Mouse (Mus musculus) adrenal gland, adult 8-10 months (tissue): Measurements from ENCODE around the gene Ifnk. TPM values are rescaled to one million over a fixed set of nuclear protein-coding genes. Genes with fewer than 3 reads are reported as not detected.

Source experiments
- DNase-seq: peaks from one replicate; pipeline ENCODE4 v3.0.0; 2022
- total RNA-seq, 4 experiments: library from RNA; stranded (reverse); gene quantifications; 2 replicates each; pipeline ENCODE4 v1.2.4; 2022

Gene Ifnk
- total RNA-seq, 4 experiments from 2014 or later: 0.38 TPM; not detected in 3

- DNase-seq: no peak
Observed at GRCm38 (mm10) chr4:35192725-35193124, 40.9 kb downstream of the Ifnk start.

DNA sequence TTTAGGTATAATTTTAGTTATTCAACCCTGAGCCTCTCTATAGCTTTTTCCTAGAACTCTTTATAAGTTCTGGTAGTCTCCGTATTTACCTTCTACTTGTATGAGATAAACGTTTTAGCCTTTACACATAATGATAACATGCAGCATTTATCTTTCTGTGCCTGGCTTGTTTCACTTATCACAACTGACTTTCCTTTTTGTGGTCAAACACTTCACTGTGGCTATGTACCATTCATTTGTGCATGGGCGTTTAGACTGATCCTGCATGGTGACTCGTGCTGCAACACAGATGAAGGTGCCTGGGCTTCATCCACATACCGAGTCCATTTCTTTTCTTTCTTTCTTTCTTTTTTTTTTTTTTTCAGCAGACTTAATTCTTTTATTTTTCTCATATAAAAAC is 49.8 kb downstream of the Ifnk start:
- no peak for DNase-seq

Other genes with a start within 250 kb of the Ifnk start
- 10 to 100 TPM; 28.5 to 53.9 (median 39.7) TPM for gene Mob3b, start 5.4 kb downstream of the Ifnk start, total RNA-seq
- gene C9orf72, start 74.1 kb downstream of the Ifnk start, total RNA-seq: 10 to 100 TPM; 14.9 to 24.3 (median 20.1) TPM